Mouse (Mus musculus): ENCODE results near the gene Crk. TPM values are rescaled to one million over a fixed set of nuclear protein-coding genes. Genes with fewer than 3 reads are reported as not detected.
A peak's percentile ranks its signal among the peaks of the same experiment; 100 is the strongest.

Crk gene
- total and polyA plus RNA-seq, 3 experiments: 37.8 to 44.6 (median 39.9) TPM

DNA sequence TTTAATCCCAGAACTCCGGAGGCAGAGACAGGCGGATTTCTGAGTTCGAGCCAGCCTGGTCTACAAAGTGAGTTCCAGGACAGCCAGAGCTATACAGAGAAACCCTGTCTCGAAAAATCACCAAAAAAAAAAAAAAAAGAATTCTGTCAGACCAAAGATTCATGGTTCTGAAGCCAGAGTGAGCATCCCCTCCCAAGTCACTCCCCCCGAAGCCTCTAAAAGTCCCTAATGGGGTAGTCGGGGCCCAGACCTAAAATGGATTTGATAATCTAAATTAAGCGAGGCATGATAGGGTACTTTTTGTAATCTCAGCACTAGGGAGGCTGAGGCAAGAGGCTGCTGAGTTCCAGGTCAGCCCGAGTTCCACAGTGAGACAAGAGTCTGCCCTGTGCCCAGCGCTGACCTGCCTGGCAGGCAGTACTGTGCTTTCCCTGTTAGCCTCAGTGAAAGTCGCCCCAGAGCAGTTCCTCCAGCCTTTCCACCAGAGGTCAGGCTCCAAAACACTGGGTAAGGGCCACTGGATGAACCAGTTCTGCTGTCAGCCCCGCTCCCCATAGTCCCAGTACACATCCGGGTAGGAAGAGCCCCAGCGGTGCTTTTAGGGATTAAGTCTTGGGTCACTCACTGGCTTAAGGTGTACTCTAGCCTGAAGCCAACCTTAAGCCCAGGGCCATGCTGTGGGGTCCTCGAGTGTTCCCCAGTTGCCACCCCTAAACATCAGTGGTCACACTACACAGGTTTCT, 25.9 kb upstream of the Crk start:
- Histone ChIP-seq H3K27ac (ENCODE audit: insufficient read depth, low read depth) (peak overlapping the region; percentile 98), H3K4me1 (ENCODE audit: control insufficient read depth in 1 of 2, insufficient read depth in 2 of 2) (peaks cover 9 to 64% of the 10 kb centered on the region in 2 experiments), H3K9me3 (replicated peaks; ENCODE audit: low read length) (no peaks in the 10 kb centered on the region), H3K4me3 (replicated peaks in 1 of 3; ENCODE audit: low read depth in 2 of 3, low read length in 2 of 3, poor library complexity in 1 of 3) (peak overlapping the region; percentile 62 to 97 (median 83)), H3K27me3 (replicated peaks) (no peaks in the 10 kb centered on the region), H3K79me2 (replicated peaks; ENCODE audit: control insufficient read depth, extremely low read depth, insufficient read depth, poor library complexity, severe bottlenecking) (peaks cover 32% of the 10 kb centered on the region), H3K4me2 (ENCODE audit: insufficient read depth, low read depth, poor library complexity, severe bottlenecking) (peak overlapping the region; percentile 90), H3K36me3 (replicated peaks in 1 of 2; ENCODE audit: control insufficient read depth in 1 of 2, insufficient read depth in 1 of 2, low read length in 1 of 2) (peaks cover 11 to 24% of the 10 kb centered on the region in 2 experiments), H3K9ac (ENCODE audit: insufficient read depth, low read depth) (peak overlapping the region; percentile 86)
- TF ChIP-seq PAX5 (IDR thresholded peaks at IDR 0.05; ENCODE audit: low read length) (no peak), MAX (IDR thresholded peaks at IDR 0.05; ENCODE audit: low read length) (no peak), SMC3 (IDR thresholded peaks at IDR 0.05; ENCODE audit: low read depth, low read length) (no peak; the same call in 1 of the 2 replicates), ETS1 (conservative IDR thresholded peaks at IDR 0.05; ENCODE audit: low read depth, low read length) (no peak), E2F4 (IDR thresholded peaks at IDR 0.05; ENCODE audit: insufficient replicate concordance, low read depth, low read length) (no peak), CTCF (conservative IDR thresholded peaks at IDR 0.05 in 1 of 2, IDR thresholded peaks at IDR 0.05 in 1 of 2; ENCODE audit: low read depth in 2 of 2, low read length in 2 of 2) (peak in 1 of 2 experiments; percentile 33; a peak in 2 of 4 replicates), UBTF (IDR thresholded peaks at IDR 0.05; ENCODE audit: low read depth, low read length) (0 out of 2 replicates have a peak, but pooled peaks have one; percentile 22), JUND (conservative IDR thresholded peaks at IDR 0.05; ENCODE audit: low read depth, low read length) (no peak), MXI1 (IDR thresholded peaks at IDR 0.05; ENCODE audit: low read depth, low read length) (no peak), EP300 (IDR thresholded peaks at IDR 0.05; ENCODE audit: low read length) (0 out of 2 replicates have a peak, but pooled peaks have one; percentile 0), SIN3A (IDR thresholded peaks at IDR 0.05; ENCODE audit: low read length) (no peak)
- DNase-seq (ENCODE audit: extremely low read depth): peak; percentile 58
- dilution Hi-C loops (cut with MboI; ENCODE audit: extremely low pct_ligation_motif_present, extremely low pct_unique_long_range_greater_than_20kb, low sequenced_read_pairs): no loop called here
- in situ Hi-C loops (cut with MboI; ENCODE audit: low pct_ligation_motif_present, low pct_unique_long_range_greater_than_20kb, low sequenced_read_pairs): no loop called here

DNA sequence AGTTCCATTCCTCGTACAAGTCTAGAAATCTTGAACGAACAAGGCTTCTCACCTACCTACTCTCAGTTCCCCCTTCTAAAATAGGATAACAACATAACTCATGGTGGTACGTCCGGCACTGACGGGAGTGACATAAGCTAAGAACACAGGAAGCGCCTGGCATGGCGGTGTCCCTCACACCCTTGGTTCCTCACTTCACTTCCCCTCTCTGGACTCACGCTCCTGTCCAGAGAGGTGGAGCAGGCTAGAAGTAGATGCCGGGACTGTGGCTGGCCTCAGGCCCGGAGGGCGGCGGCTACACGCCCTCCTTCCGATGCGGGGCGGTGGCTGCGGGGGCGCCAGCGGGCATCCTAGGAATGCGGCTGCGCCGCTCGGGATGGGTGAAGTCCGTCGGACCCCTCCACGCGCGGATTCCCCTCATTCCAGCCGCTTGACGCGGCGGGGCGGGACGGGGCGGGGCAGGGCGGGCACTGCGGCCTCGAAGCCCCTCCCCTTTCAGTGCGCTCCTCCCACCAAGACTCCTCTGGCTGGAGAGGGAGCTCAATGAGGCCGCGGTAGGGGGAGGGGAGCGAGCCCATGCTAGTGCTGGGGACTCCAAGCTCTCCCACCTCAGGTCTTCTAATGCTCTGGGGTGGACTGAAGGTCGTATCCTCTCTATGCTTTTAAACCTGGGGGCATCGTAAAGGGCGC, 25.1 kb upstream of the Crk start:
- dilution Hi-C loops (cut with MboI; ENCODE audit: extremely low pct_ligation_motif_present, extremely low pct_unique_long_range_greater_than_20kb, low sequenced_read_pairs): no loop called here
- Histone ChIP-seq H3K27me3 (replicated peaks) (no peaks in the 10 kb centered on the region), H3K79me2 (replicated peaks; ENCODE audit: control insufficient read depth, extremely low read depth, insufficient read depth, poor library complexity, severe bottlenecking) (peaks cover 32% of the 10 kb centered on the region), H3K4me3 (replicated peaks in 1 of 3; ENCODE audit: low read depth in 2 of 3, low read length in 2 of 3, poor library complexity in 1 of 3) (peak overlapping the region; percentile 62 to 97 (median 73)), H3K9me3 (replicated peaks; ENCODE audit: low read length) (no peaks in the 10 kb centered on the region), H3K9ac (ENCODE audit: insufficient read depth, low read depth) (peak overlapping the region; percentile 86), H3K4me1 (ENCODE audit: control insufficient read depth in 1 of 2, insufficient read depth in 2 of 2) (peaks cover 9 to 65% of the 10 kb centered on the region in 2 experiments), H3K4me2 (ENCODE audit: insufficient read depth, low read depth, poor library complexity, severe bottlenecking) (peak overlapping the region; percentile 90), H3K27ac (ENCODE audit: insufficient read depth, low read depth) (peak overlapping the region; percentile 98), H3K36me3 (replicated peaks in 1 of 2; ENCODE audit: control insufficient read depth in 1 of 2, insufficient read depth in 1 of 2, low read length in 1 of 2) (peaks cover 16 to 24% of the 10 kb centered on the region in 2 experiments)
- in situ Hi-C loops (cut with MboI; ENCODE audit: low pct_ligation_motif_present, low pct_unique_long_range_greater_than_20kb, low sequenced_read_pairs): no loop called here
- peak; percentile 96 for DNase-seq (ENCODE audit: extremely low read depth)
- TF ChIP-seq JUND (conservative IDR thresholded peaks at IDR 0.05; ENCODE audit: low read depth, low read length) (no peak; the same call in 1 of the 2 replicates), E2F4 (IDR thresholded peaks at IDR 0.05; ENCODE audit: insufficient replicate concordance, low read depth, low read length) (peak; percentile 11; the same call in 1 of the 2 replicates), MEF2A (IDR thresholded peaks at IDR 0.05; ENCODE audit: borderline replicate concordance, low read depth, low read length) (peak; percentile 99), POLR2AphosphoS2 (IDR thresholded peaks at IDR 0.05; ENCODE audit: low read depth, low read length) (no peak), SIN3A (IDR thresholded peaks at IDR 0.05; ENCODE audit: low read length) (peak; percentile 98), MAZ (IDR thresholded peaks at IDR 0.05; ENCODE audit: low read depth, low read length) (peak; percentile 34; the same call in 1 of the 2 replicates), JUN (IDR thresholded peaks at IDR 0.05; ENCODE audit: insufficient read depth, low read depth, low read length) (peak; percentile 61; the same call in 1 of the 2 replicates), PAX5 (IDR thresholded peaks at IDR 0.05; ENCODE audit: low read length) (no peak), CTCF (conservative IDR thresholded peaks at IDR 0.05 in 1 of 2, IDR thresholded peaks at IDR 0.05 in 1 of 2; ENCODE audit: low read depth in 2 of 2, low read length in 2 of 2) (no peak), ZMIZ1 (IDR thresholded peaks at IDR 0.05; ENCODE audit: low read depth, low read length) (peak; percentile 83; the same call in 1 of the 2 replicates), POLR2A (IDR thresholded peaks at IDR 0.05; ENCODE audit: low read depth, low read length) (peak; percentile 63), GABPA (IDR thresholded peaks at IDR 0.05; ENCODE audit: insufficient replicate concordance, low read depth, low read length) (no peak), HCFC1 (IDR thresholded peaks at IDR 0.05; ENCODE audit: low read depth, low read length) (peak; percentile 68), CHD1 (IDR thresholded peaks at IDR 0.05; ENCODE audit: low read depth, low read length) (no peak; the same call in 1 of the 2 replicates), TBP (conservative IDR thresholded peaks at IDR 0.05; ENCODE audit: low read depth, low read length) (peak; percentile 81), RAD21 (IDR thresholded peaks at IDR 0.05; ENCODE audit: low read depth, low read length) (no peak), ELF1 (IDR thresholded peaks at IDR 0.05; ENCODE audit: low read depth, low read length) (peak; percentile 86), IRF4 (IDR thresholded peaks at IDR 0.05; ENCODE audit: low read depth, low read length) (peak; percentile 99), ZC3H11A (IDR thresholded peaks at IDR 0.05; ENCODE audit: low read depth, low read length) (no peak), ZKSCAN1 (IDR thresholded peaks at IDR 0.05; ENCODE audit: borderline replicate concordance, low read depth, low read length) (no peak), ETS1 (conservative IDR thresholded peaks at IDR 0.05; ENCODE audit: low read depth, low read length) (peak; percentile 97), USF2 (conservative IDR thresholded peaks at IDR 0.05; ENCODE audit: low read depth, low read length) (no peak), EP300 (IDR thresholded peaks at IDR 0.05; ENCODE audit: low read length) (peak; percentile 99), SMC3 (IDR thresholded peaks at IDR 0.05; ENCODE audit: low read depth, low read length) (no peak)

Measured in CH12.LX (cell line).